8 mouse cellular contexts compared by ENCODE assay signal in the genomic region with DNA sequence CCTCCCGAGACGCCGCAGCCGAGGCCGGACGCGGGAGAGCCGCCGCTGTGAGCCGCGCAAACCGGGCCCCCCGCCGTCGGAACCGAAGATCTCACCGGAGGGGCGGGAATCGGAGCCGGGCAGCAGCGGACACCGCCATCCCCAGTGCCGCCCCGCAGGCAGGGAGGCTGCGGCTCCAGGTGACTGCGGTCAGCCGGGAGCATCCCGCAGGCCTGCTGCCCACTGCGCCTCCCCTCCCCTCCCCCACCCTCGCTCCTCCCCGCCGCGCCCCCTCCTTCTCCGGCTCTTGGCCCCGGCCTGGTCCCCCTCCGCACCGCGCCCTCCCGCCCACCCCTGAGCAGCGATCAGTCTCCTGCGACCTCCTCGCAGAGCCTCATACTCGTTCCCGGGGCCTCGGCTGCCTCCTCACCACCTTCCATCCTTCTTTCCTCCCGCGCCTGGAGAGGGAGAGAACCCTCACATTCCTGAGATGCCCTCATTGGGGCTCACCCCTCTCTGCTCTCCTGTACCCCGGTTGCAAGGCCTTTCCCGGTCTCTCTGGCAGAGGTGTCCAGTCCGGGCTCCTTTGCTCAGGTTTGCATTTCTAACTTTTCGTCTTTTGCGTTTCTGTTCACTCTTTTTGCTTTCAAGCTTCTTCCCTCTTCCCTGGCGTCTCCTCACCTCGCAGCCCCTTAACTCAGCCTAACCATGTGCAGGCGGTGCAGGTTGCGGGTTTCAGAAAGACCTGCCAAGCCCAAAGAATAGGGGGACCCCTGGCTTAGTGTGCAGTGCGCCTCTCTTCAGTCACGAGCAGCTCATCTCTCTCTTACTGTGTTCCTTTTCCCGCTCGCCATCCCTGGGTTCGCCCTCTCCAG. TPM values are rescaled to one million over a fixed set of nuclear protein-coding genes. Genes with fewer than 3 reads are reported as not detected.
DNase-seq lines count a peak whose midpoint lies in the region; ATAC-seq and TF ChIP-seq lines count a peak whose summit lies in the region.

No protein-coding gene starts in this region.

- no peak for TF ChIP-seq POLR2A in ES-Bruce4 (IDR thresholded peaks at IDR 0.05; ENCODE audit: insufficient read depth, low read length)
- no peak for TF ChIP-seq POLR2A in limb, embryonic 14.5 days (IDR thresholded peaks at IDR 0.05; ENCODE audit: borderline replicate concordance, extremely low read depth, insufficient read depth, insufficient read length)
- no peak for TF ChIP-seq POLR2A in myocyte (IDR thresholded peaks at IDR 0.05; ENCODE audit: insufficient read length, low read depth)

- H3K9me3 ChIP-seq in ES-Bruce4 (replicated peaks; ENCODE audit: control insufficient read depth, insufficient read depth, low read length, poor library complexity, severe bottlenecking): no peaks in the 10 kb centered on the region
- no peaks in the 10 kb centered on the region for H3K9me3 ChIP-seq in heart, embryonic 16.5 days (replicated peaks; ENCODE audit: control insufficient read depth, low read length)
- no peaks in the 10 kb centered on the region for H3K9me3 ChIP-seq in limb, embryonic 14.5 days (ENCODE audit: control insufficient read depth, low read length)

- peak; percentile 61 for ATAC-seq in heart, embryonic 16.5 days (replicated peaks; ENCODE audit: extremely low read depth, insufficient read depth, low FRiP score)
- ATAC-seq in limb, embryonic 14.5 days (ENCODE audit: low FRiP score, low read depth): peak; percentile 67

- peak overlapping the region; percentile 75 for H3ac ChIP-seq in myocyte (ENCODE audit: control insufficient read depth, insufficient read length)

- no peak overlapping the region for H3K27ac ChIP-seq in ES-Bruce4 (ENCODE audit: insufficient read depth, low read length)
- H3K27ac ChIP-seq in heart, embryonic 16.5 days (ENCODE audit: low read length): peak overlapping the region; percentile 90
- peak overlapping the region; percentile 87 for H3K27ac ChIP-seq in limb, embryonic 14.5 days (replicated peaks; ENCODE audit: low read depth, low read length)

- peak overlapping the region; percentile 88 for H3K4me2 ChIP-seq in heart, embryonic 16.5 days (ENCODE audit: low read depth, low read length)
- peak overlapping the region; percentile 85 for H3K4me2 ChIP-seq in limb, embryonic 14.5 days (replicated peaks; ENCODE audit: low read depth, low read length, severe bottlenecking)
- H3K4me2 ChIP-seq in myocyte (ENCODE audit: low read depth): peak overlapping the region; percentile 89

- peak; percentile 95 for DNase-seq in heart, adult 11 months
- DNase-seq in heart, postnatal 14 days: no peak
- peak; percentile 62 for DNase-seq in embryo, embryonic 10 days (ENCODE audit: low spot score)
- no peak for DNase-seq in limb, embryonic 14.5 days (ENCODE audit: low spot score)
- DNase-seq in thymus, postnatal 14 days: peak; percentile 68

- no peak for TF ChIP-seq EP300 in ES-Bruce4 (IDR thresholded peaks at IDR 0.05; ENCODE audit: insufficient read depth, low read depth, low read length)

- H3K4me3 ChIP-seq in ES-Bruce4 (ENCODE audit: low read depth, low read length) (peak overlapping the region; percentile 80), myocyte (peak overlapping the region; percentile 85)
- H3K4me3 ChIP-seq in heart, embryonic 16.5 days (ENCODE audit: low read length): peak overlapping the region; percentile 96
- H3K4me3 ChIP-seq in limb, embryonic 14.5 days (replicated peaks; ENCODE audit: low read length): peak overlapping the region; percentile 98

- peak overlapping the region; percentile 97 for H3K9ac ChIP-seq in ES-Bruce4 (ENCODE audit: low read depth, poor library complexity, severe bottlenecking)
- H3K9ac ChIP-seq in heart, embryonic 16.5 days (ENCODE audit: low read length): peak overlapping the region; percentile 98
- peak overlapping the region; percentile 89 for H3K9ac ChIP-seq in limb, embryonic 14.5 days (ENCODE audit: low read depth, low read length, severe bottlenecking)

- no peak for TF ChIP-seq CTCF in ES-Bruce4 (IDR thresholded peaks at IDR 0.05; ENCODE audit: low read depth, low read length)

- no peaks in the 10 kb centered on the region for H3K36me3 ChIP-seq in ES-Bruce4 (ENCODE audit: control insufficient read depth, insufficient read depth, low read length, poor library complexity, severe bottlenecking)
- no peaks in the 10 kb centered on the region for H3K36me3 ChIP-seq in heart, embryonic 16.5 days (ENCODE audit: control insufficient read depth, insufficient read depth)
- H3K36me3 ChIP-seq in limb, embryonic 14.5 days (ENCODE audit: control insufficient read depth, insufficient read depth, low read length): 0 out of 2 replicates have a peak, but pooled peaks cover 3% of the 10 kb centered on the region
- no peaks in the 10 kb centered on the region for H3K36me3 ChIP-seq in myocyte (ENCODE audit: control insufficient read depth, insufficient read depth)

- intact Hi-C loops in heart, postnatal 14 days (cut with DNase I): loop anchor here (1.0 kb wide), 1 partner anchor 49 kb away; a partner anchor contains a TSS

- under 1% methylated on average over 42 of the region's 61 CpGs for WGBS in heart, embryonic 16.5 days
- WGBS in limb, embryonic 14.5 days: under 1% methylated on average over 37 of the region's 61 CpGs

- H3K4me1 ChIP-seq in ES-Bruce4 (ENCODE audit: control insufficient read depth, insufficient read depth, low read length): no peaks in the 10 kb centered on the region
- H3K4me1 ChIP-seq in heart, embryonic 16.5 days (ENCODE audit: control insufficient read depth, insufficient read depth, low read length): peaks cover 17% of the 10 kb centered on the region
- H3K4me1 ChIP-seq in limb, embryonic 14.5 days (ENCODE audit: control insufficient read depth, insufficient read depth, low read length): 0 out of 2 replicates have a peak, but pooled peaks cover 9% of the 10 kb centered on the region

- H3K27me3 ChIP-seq in ES-Bruce4 (ENCODE audit: control insufficient read depth, insufficient read depth, low read length, poor library complexity, severe bottlenecking) (no peaks in the 10 kb centered on the region), myocyte (ENCODE audit: control insufficient read depth, insufficient read depth, insufficient read length) (no peaks in the 10 kb centered on the region)
- H3K27me3 ChIP-seq in heart, embryonic 16.5 days (ENCODE audit: control insufficient read depth, insufficient read depth, low read length): no peaks in the 10 kb centered on the region
- no peaks in the 10 kb centered on the region for H3K27me3 ChIP-seq in limb, embryonic 14.5 days (ENCODE audit: control insufficient read depth, insufficient read depth, low read length)

- H3K79me2 ChIP-seq in myocyte (ENCODE audit: control insufficient read depth, insufficient read depth): peaks cover 49% of the 10 kb centered on the region

TF ChIP-seq in myocyte, 11 proteins besides CTCF, POLR2A, EP300 and RAD21:
- TF ChIP-seq MYOD1 (IDR thresholded peaks at IDR 0.05; ENCODE audit: control insufficient read depth in 1 of 3, insufficient read length in 2 of 3, low read depth in 2 of 3): peak in 1 of 3 experiments; percentile 3
- no peak for TF ChIP-seq POLR2AphosphoS2 (IDR thresholded peaks at IDR 0.05; ENCODE audit: insufficient read length, low read depth)
- no peak for TF ChIP-seq USF1 (IDR thresholded peaks at IDR 0.05; ENCODE audit: low read depth)
- TF ChIP-seq CEBPB (IDR thresholded peaks at IDR 0.05; ENCODE audit: insufficient read depth, poor library complexity, severe bottlenecking): no peak

RNA-seq across cellular contexts. Expression of a gene that starts 0.6 kb away (rescaled TPM):
- 10 to 100 TPM; 21.8 to 28.8 TPM for total RNA-seq in heart, postnatal 14 days (2021)
- polyA plus RNA-seq in ES-Bruce4 (2011; ENCODE audit: insufficient read depth, insufficient read length, low read depth, missing spikeins) (56.2 and 59.0 TPM in 2 replicates), myocyte (2012; fragmentation: generic; extraction: Trizol) (63.6 TPM)
- 50.5 and 53.5 TPM in 2 replicates for polyA plus RNA-seq in heart, embryonic 16.5 days (2015; fragmentation: Nextera tagmentation; extraction: Ambion mirVana)
- 92.1 and 160 TPM in 2 replicates for polyA plus RNA-seq in limb, embryonic 14.5 days (2012; rRNA removed)
- polyA plus RNA-seq in limb, embryonic 14.5 days (2014; fragmentation: Nextera tagmentation; extraction: Ambion mirVana): 84.5 and 105 TPM in 2 replicates

RNA-seq across cellular contexts. Expression of a gene that starts 49.0 kb away (rescaled TPM):
- total RNA-seq in heart, postnatal 14 days (2021): 10 to 100 TPM; 30.8 to 44.3 TPM
- 66.9 and 68.8 TPM in 2 replicates for polyA plus RNA-seq in ES-Bruce4 (2011; ENCODE audit: insufficient read depth, insufficient read length, low read depth, missing spikeins)
- 44.3 and 44.5 TPM in 2 replicates for polyA plus RNA-seq in heart, embryonic 16.5 days (2015; fragmentation: Nextera tagmentation; extraction: Ambion mirVana)
- polyA plus RNA-seq in limb, embryonic 14.5 days (2012; rRNA removed): 49.5 and 60.6 TPM in 2 replicates
- polyA plus RNA-seq in limb, embryonic 14.5 days (2014; fragmentation: Nextera tagmentation; extraction: Ambion mirVana): 64.5 and 66.5 TPM in 2 replicates
- 13.0 TPM for polyA plus RNA-seq in myocyte (2012; fragmentation: generic; extraction: Trizol)

Comparison
In these comparisons a context has a peak if more than half of its experiments do, and no peak if none do; other contexts are left out.
1. DNase-seq: peak in heart, adult 11 months (single experiment), embryo, embryonic 10 days (single experiment) and thymus, postnatal 14 days (single experiment); none in heart, postnatal 14 days (0 of 2) and limb, embryonic 14.5 days (single experiment).
2. Peak in every context shown above with its lines, with median percentiles within 50 percentile points of each other: H3K4me3 ChIP-seq, H3K9ac ChIP-seq and H3K4me2 ChIP-seq.